Mouse (Mus musculus) midbrain, embryonic 12.5 days (tissue): ENCODE results near the gene Mccc2. TPM values are rescaled to one million over a fixed set of nuclear protein-coding genes. Genes with fewer than 3 reads are reported as not detected.
"Not testable (repeated sequence)": the region's sequence is repeated elsewhere in the genome, so short reads cannot be mapped to it uniquely, and the experiment has no call there.

Experiments
- ATAC-seq: fragments of 200-750 bp; cut with Nextera tagmentation; 2 replicates; pipeline ENCODE4 v1.8.0; 2017; ENCODE audit warnings: low read depth, moderate TSS enrichment, moderate library complexity; ENCODE audit not compliant: low FRiP score
- H3K27ac ChIP-seq: fragments of 300-500 bp; sonication (generic); replicated peaks from 2 replicates; pipeline ENCODE4 v1.5.1; 2016; ENCODE audit warnings: mild to moderate bottlenecking
- H3K27me3 ChIP-seq: fragments of 300-500 bp; sonication (generic); 2 replicates; pipeline ENCODE4 v1.6.1; 2016; ENCODE audit warnings: mild to moderate bottlenecking
- H3K36me3 ChIP-seq: fragments of 300-500 bp; sonication (generic); 2 replicates; pipeline ENCODE4 v1.6.1; 2016
- H3K4me1 ChIP-seq: fragments of 300-500 bp; sonication (generic); 2 replicates; pipeline ENCODE4 v1.6.1; 2016
- H3K4me2 ChIP-seq: fragments of 300-500 bp; sonication (generic); replicated peaks from 2 replicates; pipeline ENCODE4 v1.6.1; 2016; ENCODE audit warnings: mild to moderate bottlenecking, moderate library complexity
- H3K4me3 ChIP-seq: fragments of 300-500 bp; sonication (generic); 2 replicates; pipeline ENCODE4 v1.5.1; 2016; ENCODE audit warnings: mild to moderate bottlenecking
- H3K9ac ChIP-seq: fragments of 300-500 bp; sonication (generic); replicated peaks from 2 replicates; pipeline ENCODE4 v1.6.1; 2016; ENCODE audit warnings: mild to moderate bottlenecking, moderate library complexity
- H3K9me3 ChIP-seq: fragments of 300-500 bp; sonication (generic); 2 replicates; pipeline ENCODE4 v1.6.1; 2016; ENCODE audit warnings: mild to moderate bottlenecking
- WGBS: fragments of 180-500 bp; shearing (Covaris S2); methylation state at CpG from one replicate; pipeline ENCODE4 v1.1.7; 2016; 5-methylcytosine and 5-hydroxymethylcytosine counted together
- polyA plus RNA-seq: library from polyadenylated mRNA; unstranded; fragments of >200 nt; fragmentation: Nextera tagmentation; extraction: Ambion mirVana; gene quantifications from 2 replicates; pipeline ENCODE4 v1.2.1, GENCODE M21; 2016

Gene Mccc2
- 31.3 and 34.7 TPM in 2 replicates for polyA plus RNA-seq

GRCm38 (mm10) chr13:100014906-100015895 lies at the start of gene Mccc2:
Mccc2 (minus strand) TSS chr13:100015639.
- WGBS, result 5% methylated on average over 47 of the region's 47 CpGs
- Histone ChIP-seq H3K9me3 (no peaks in the 10 kb centered on the region), H3K27me3 (no peaks in the 10 kb centered on the region), H3K36me3 (peaks cover 5% of the 10 kb centered on the region; the same call in 1 of the 2 replicates), H3K9ac (peak within 1 kb of the TSS; percentile 81), H3K4me3 (peak within 1 kb of the TSS; percentile 68), H3K4me1 (peaks cover 14% of the 10 kb centered on the region), H3K27ac (peak within 1 kb of the TSS; percentile 4; the same call in 1 of the 2 replicates), H3K4me2 (peak within 1 kb of the TSS; percentile 88)
- peak; percentile 100 for ATAC-seq

GRCm38 (mm10) chr13:100063936-100064335 lies 48.5 kb upstream of the Mccc2 start:
- Histone ChIP-seq H3K4me3 (no peak overlapping the region), H3K27me3 (no peaks in the 10 kb centered on the region), H3K27ac (no peak overlapping the region), H3K4me1 (no peaks in the 10 kb centered on the region), H3K9ac (no peak overlapping the region), H3K9me3 (no peaks in the 10 kb centered on the region), H3K36me3 (peaks cover 61% of the 10 kb centered on the region), H3K4me2 (no peak overlapping the region)
- WGBS, result 94% methylated on average over 3 of the region's 3 CpGs
- no peak for ATAC-seq

- 97% methylated on average over 8 of the region's 8 CpGs for WGBS
- H3K9ac ChIP-seq, H3K4me1 ChIP-seq, H3K27ac ChIP-seq, H3K9me3 ChIP-seq, H3K4me2 ChIP-seq, H3K4me3 ChIP-seq, ATAC-seq, H3K27me3 ChIP-seq: not testable (repeated sequence)
- H3K36me3 ChIP-seq, result peaks cover 81% of the 10 kb centered on the region
These were observed 42.3 kb upstream of the Mccc2 start for GRCm38 (mm10) chr13:100057738-100058137.

- H3K27ac ChIP-seq, result no peak overlapping the region
- H3K4me2 ChIP-seq, result no peak overlapping the region
- H3K36me3 ChIP-seq, result peaks cover 70% of the 10 kb centered on the region
- no peaks in the 10 kb centered on the region for H3K4me1 ChIP-seq
- no peak for ATAC-seq
- H3K9me3 ChIP-seq, result no peaks in the 10 kb centered on the region
- WGBS, result 92% methylated on average over 6 of the region's 6 CpGs
- H3K27me3 ChIP-seq, result no peaks in the 10 kb centered on the region
- no peak overlapping the region for H3K9ac ChIP-seq
- H3K4me3 ChIP-seq, result no peak overlapping the region
These were observed 10.6 kb upstream of the Mccc2 start for GRCm38 (mm10) chr13:100026013-100026412.

- no peak for ATAC-seq
- Histone ChIP-seq H3K36me3 (peaks cover 12% of the 10 kb centered on the region; the same call in 1 of the 2 replicates), H3K9ac (no peak overlapping the region), H3K4me1 (peaks cover 14% of the 10 kb centered on the region), H3K27me3 (no peaks in the 10 kb centered on the region), H3K4me3 (no peak overlapping the region), H3K27ac (no peak overlapping the region), H3K9me3 (no peaks in the 10 kb centered on the region), H3K4me2 (no peak overlapping the region)
- 91% methylated on average over 9 of the region's 9 CpGs for WGBS
These were observed 1.5 kb upstream of the Mccc2 start for GRCm38 (mm10) chr13:100016891-100017290.

- Histone ChIP-seq H3K27ac (peak overlapping the region; percentile 4; the same call in 1 of the 2 replicates), H3K36me3 (peaks cover 9% of the 10 kb centered on the region; the same call in 1 of the 2 replicates), H3K4me1 (peaks cover 14% of the 10 kb centered on the region), H3K9me3 (no peaks in the 10 kb centered on the region), H3K9ac (peak overlapping the region; percentile 81), H3K4me2 (peak overlapping the region; percentile 88), H3K4me3 (peak overlapping the region; percentile 68), H3K27me3 (no peaks in the 10 kb centered on the region)
- ATAC-seq, result peak; percentile 50
- 16% methylated on average over 8 of the region's 8 CpGs for WGBS
These were observed 498 bp upstream of the Mccc2 start for GRCm38 (mm10) chr13:100015937-100016336.

GRCm38 (mm10) chr13:100005911-100006496 lies 9.4 kb downstream of the Mccc2 start:
- H3K4me2 ChIP-seq, result no peak overlapping the region
- H3K9me3 ChIP-seq, result no peaks in the 10 kb centered on the region
- no peak overlapping the region for H3K27ac ChIP-seq
- H3K36me3 ChIP-seq, result no peaks in the 10 kb centered on the region
- 93% methylated on average over 12 of the region's 12 CpGs for WGBS
- H3K4me3 ChIP-seq, result no peak overlapping the region
- no peak overlapping the region for H3K9ac ChIP-seq
- no peaks in the 10 kb centered on the region for H3K27me3 ChIP-seq
- no peaks in the 10 kb centered on the region for H3K4me1 ChIP-seq
- ATAC-seq, result no peak

- no peak overlapping the region for H3K4me2 ChIP-seq
- H3K27me3 ChIP-seq, result no peaks in the 10 kb centered on the region
- no peak overlapping the region for H3K27ac ChIP-seq
- WGBS, result 42% methylated on average over 5 of the region's 5 CpGs
- no peak overlapping the region for H3K9ac ChIP-seq
- no peak overlapping the region for H3K4me3 ChIP-seq
- H3K36me3 ChIP-seq, result no peaks in the 10 kb centered on the region
- no peaks in the 10 kb centered on the region for H3K9me3 ChIP-seq
- ATAC-seq, result no peak
- H3K4me1 ChIP-seq, result no peaks in the 10 kb centered on the region
These were observed 13.6 kb downstream of the Mccc2 start for GRCm38 (mm10) chr13:100001790-100002196.

- Histone ChIP-seq H3K27me3 (no peaks in the 10 kb centered on the region), H3K4me2 (no peak overlapping the region), H3K9ac (no peak overlapping the region), H3K27ac (no peak overlapping the region), H3K4me3 (no peak overlapping the region), H3K9me3 (no peaks in the 10 kb centered on the region), H3K4me1 (no peaks in the 10 kb centered on the region), H3K36me3 (no peaks in the 10 kb centered on the region)
- 93% methylated on average over 3 of the region's 3 CpGs for WGBS
- no peak for ATAC-seq
These were observed 16.4 kb downstream of the Mccc2 start for GRCm38 (mm10) chr13:99999078-99999477.

GRCm38 (mm10) chr13:99998099-99998498 lies 17.3 kb downstream of the Mccc2 start:
- no peak overlapping the region for H3K9ac ChIP-seq
- H3K4me1 ChIP-seq, result no peaks in the 10 kb centered on the region
- H3K4me3 ChIP-seq, result no peak overlapping the region
- H3K9me3 ChIP-seq, result no peaks in the 10 kb centered on the region
- no peaks in the 10 kb centered on the region for H3K36me3 ChIP-seq
- H3K4me2 ChIP-seq, result no peak overlapping the region
- no peaks in the 10 kb centered on the region for H3K27me3 ChIP-seq
- no peak for ATAC-seq
- WGBS, result 76% methylated on average over 3 of the region's 3 CpGs
- no peak overlapping the region for H3K27ac ChIP-seq

- H3K4me1 ChIP-seq, result no peaks in the 10 kb centered on the region
- H3K27ac ChIP-seq, result no peak overlapping the region
- no peak overlapping the region for H3K4me3 ChIP-seq
- no peaks in the 10 kb centered on the region for H3K27me3 ChIP-seq
- no peaks in the 10 kb centered on the region for H3K9me3 ChIP-seq
- WGBS, result 94% methylated on average over 4 of the region's 4 CpGs
- H3K4me2 ChIP-seq, result no peak overlapping the region
- no peak overlapping the region for H3K9ac ChIP-seq
- 0 out of 2 replicates have a peak, but pooled peaks cover 6% of the 10 kb centered on the region for H3K36me3 ChIP-seq
- no peak for ATAC-seq
These were observed 25.8 kb downstream of the Mccc2 start for GRCm38 (mm10) chr13:99989592-99989991.

- Histone ChIP-seq H3K4me3 (no peak overlapping the region), H3K9ac (no peak overlapping the region), H3K27ac (no peak overlapping the region), H3K36me3 (0 out of 2 replicates have a peak, but pooled peaks cover 6% of the 10 kb centered on the region), H3K9me3 (no peaks in the 10 kb centered on the region), H3K4me2 (no peak overlapping the region), H3K27me3 (no peaks in the 10 kb centered on the region), H3K4me1 (no peaks in the 10 kb centered on the region)
- ATAC-seq, result no peak
- 90% methylated on average over 1 of the region's 1 CpGs for WGBS
These were observed 32.1 kb downstream of the Mccc2 start for GRCm38 (mm10) chr13:99983320-99983719.
